ENCODE assay signal across 27 mouse cellular contexts in genomic region chr5:39251021-39251420, GRCm38 (mm10).
"Had no signal": no experiment of that assay in that cellular context is flagged by ENCODE, and none has a peak within 500 bp of the region (broad histone marks: within the 10 kb centered on the region; RNA-seq: fewer than 3 reads in every experiment).

No protein-coding gene starts in this region.

- H3K9me3 ChIP-seq: heart, embryonic 10.5 days; heart, embryonic 12.5 days; hindbrain, embryonic 10.5 days; hindbrain, embryonic 12.5 days; limb, embryonic 10.5 days; limb, embryonic 12.5 days; liver, embryonic 13.5 days; liver, embryonic 15.5 days had no signal

- H3K36me3 ChIP-seq: heart, embryonic 10.5 days; heart, embryonic 12.5 days; hindbrain, embryonic 10.5 days; hindbrain, embryonic 12.5 days; limb, embryonic 10.5 days; limb, embryonic 12.5 days; liver, embryonic 13.5 days; liver, embryonic 15.5 days had no signal

- H3K27ac ChIP-seq: gastrocnemius, adult 2 months; heart, embryonic 10.5 days; hindbrain, embryonic 10.5 days; hindbrain, embryonic 12.5 days; hindbrain, embryonic 14.5 days; hindbrain, postnatal 0 days; layer of hippocampus, adult 2 months; left cerebral cortex, adult 2 months; limb, embryonic 10.5 days; limb, embryonic 12.5 days; liver, embryonic 13.5 days; liver, embryonic 15.5 days had no signal

- H3K4me1 ChIP-seq: heart, embryonic 10.5 days; hindbrain, embryonic 10.5 days; hindbrain, embryonic 12.5 days; limb, embryonic 10.5 days; limb, embryonic 12.5 days; liver, embryonic 13.5 days; liver, embryonic 15.5 days had no signal

- H3K4me3 ChIP-seq: gastrocnemius, adult 2 months; heart, embryonic 10.5 days; heart, embryonic 12.5 days; hindbrain, embryonic 10.5 days; hindbrain, embryonic 12.5 days; layer of hippocampus, adult 2 months; left cerebral cortex, adult 2 months; limb, embryonic 10.5 days; limb, embryonic 12.5 days; liver, embryonic 13.5 days; liver, embryonic 15.5 days had no signal

- ATAC-seq: hindbrain, postnatal 0 days; intestine, postnatal 0 days; liver, postnatal 0 days had no signal

- H3K9ac ChIP-seq: heart, embryonic 12.5 days; hindbrain, embryonic 12.5 days; hindbrain, embryonic 14.5 days; limb, embryonic 12.5 days; liver, embryonic 13.5 days; liver, embryonic 15.5 days; liver, postnatal 0 days had no signal

- DNase-seq: gastrocnemius, adult 2 months; gastrocnemius, postnatal 14 days; gastrocnemius, postnatal 36 days; heart, adult 18-20 months; heart, postnatal 10 days; heart, postnatal 36 days; kidney, adult 18-20 months; kidney, adult 8-10 months; kidney, postnatal 10 days; kidney, postnatal 25 days; kidney, postnatal 4 days; liver; liver, embryonic 13.5 days; liver, postnatal 0 days had no signal

- H3K27me3 ChIP-seq: heart, embryonic 12.5 days; hindbrain, embryonic 12.5 days; limb, embryonic 12.5 days; liver, embryonic 13.5 days; liver, embryonic 15.5 days had no signal

- H3K4me2 ChIP-seq: heart, embryonic 12.5 days; hindbrain, embryonic 12.5 days; hindbrain, embryonic 14.5 days; limb, embryonic 12.5 days; liver, embryonic 11.5 days; liver, embryonic 13.5 days; liver, embryonic 15.5 days had no signal
